Mouse (Mus musculus): ENCODE results near the gene Rab6a. TPM values are rescaled to one million over a fixed set of nuclear protein-coding genes. Genes with fewer than 3 reads are reported as not detected.

Gene Rab6a
- polyA plus RNA-seq, 1 experiment: 319 TPM

DNA sequence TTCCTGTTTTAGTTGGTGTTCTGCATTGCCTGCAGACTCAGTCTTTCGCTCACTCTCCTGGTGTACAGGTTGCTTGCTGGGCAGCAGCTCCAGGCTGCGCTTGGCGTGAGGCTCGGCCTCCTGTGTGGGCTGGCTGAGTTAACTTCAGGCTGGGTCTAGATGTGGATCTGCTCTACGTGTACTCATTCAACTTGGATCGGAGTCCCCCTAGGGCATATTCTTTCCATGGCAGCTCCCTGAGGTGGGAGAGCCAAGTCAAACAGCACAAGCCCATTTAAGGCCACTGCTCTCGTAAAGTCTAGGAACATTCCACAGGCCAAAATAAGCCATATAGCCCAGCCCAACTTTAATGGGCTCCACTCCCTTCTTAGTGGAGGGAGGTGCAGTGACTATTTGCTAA lies 81.3 kb downstream of the Rab6a start:
- H3K4me1 ChIP-seq (ENCODE audit: control insufficient read depth, insufficient read depth, low read length): no peaks in the 10 kb centered on the region
- no peak overlapping the region for H3K4me3 ChIP-seq (ENCODE audit: insufficient read depth, low read length)
- TF ChIP-seq POLR2A (IDR thresholded peaks at IDR 0.05; ENCODE audit: extremely low read depth, insufficient read depth, low read length) (no peak), CTCF (IDR thresholded peaks at IDR 0.05; ENCODE audit: extremely low read depth, insufficient read depth, low read length) (no peak)
- H3K27ac ChIP-seq (ENCODE audit: insufficient read depth, low read length): no peak overlapping the region

Other genes starting within 250 kb of the Rab6a start
- gene C2cd3, start 235.2 kb upstream of the Rab6a start, polyA plus RNA-seq (2012; rRNA removed): 17.6 and 19.6 TPM in 2 replicates
- 290 and 303 TPM in 2 replicates for gene Ppme1, start 235.1 kb upstream of the Rab6a start, polyA plus RNA-seq (2012; rRNA removed)
- gene Ucp3, start 134.4 kb upstream of the Rab6a start, polyA plus RNA-seq (2012; rRNA removed): 4.4 and 4.6 TPM in 2 replicates
- gene Ucp2, start 114.1 kb upstream of the Rab6a start, polyA plus RNA-seq (2012; rRNA removed): 37.0 and 42.0 TPM in 2 replicates
- 0.85 and 1.1 TPM in 2 replicates for gene Dnajb13, start 92.5 kb upstream of the Rab6a start, polyA plus RNA-seq (2012; rRNA removed)
- gene Coa4, start 70.3 kb upstream of the Rab6a start, polyA plus RNA-seq (2012; rRNA removed): 7.3 and 8.3 TPM in 2 replicates
- gene Mrpl48, start 891 bp downstream of the Rab6a start, polyA plus RNA-seq (2012; rRNA removed): 82.6 and 84.8 TPM in 2 replicates
- gene Plekhb1, start 55.0 kb downstream of the Rab6a start, polyA plus RNA-seq (2012; rRNA removed): 567 and 661 TPM in 2 replicates
- gene Fam168a, start 99.2 kb downstream of the Rab6a start, polyA plus RNA-seq (2012; rRNA removed): 123 and 126 TPM in 2 replicates